Mouse (Mus musculus) liver, embryonic 14.5 days (tissue): ENCODE measurements at regions not wholly inside any gene's neighbourhood (a gene's known extent, or its start where the extent isn't known, plus 50 kb on each side); places are given as distances from the start of the nearest gene placed in this dataset.

Experiments
- CTCF ChIP-seq: IDR thresholded peaks from 2 replicates; pipeline ENCODE4 v1.5.1; 2016; ENCODE audit warnings: antibody characterized with exemption, low read depth, control low read depth
- EP300 ChIP-seq: IDR thresholded peaks from 2 replicates; pipeline ENCODE4 v1.6.1; 2016; ENCODE audit warnings: antibody characterized with exemption, low read depth

GRCm38 (mm10) chr5:116889224-116889623 lies 226.7 kb downstream of the Suds3 start:
- TF ChIP-seq CTCF (no peak), EP300 (no peak)
